Mouse (Mus musculus): ENCODE results near the gene Olfr988.
"Not testable (repeated sequence)": the region's sequence is repeated elsewhere in the genome, so short reads cannot be mapped to it uniquely, and the experiment has no call there.

The Olfr988 gene

GRCm38 (mm10) chr2:85363127-85363526, at the start of gene Olfr988:
TSS of gene Olfr988 (minus strand) at chr2:85363227.
- DNase-seq = not testable (repeated sequence)

GRCm38 (mm10) chr2:85409369-85409768, 46.3 kb upstream of the Olfr988 start, which contains the start of gene Olfr992:
TSS of gene Olfr992 (minus strand) at chr2:85409469.
- no peak for DNase-seq

GRCm38 (mm10) chr2:85339972-85340371, 23.1 kb downstream of the Olfr988 start:
- no peak for DNase-seq

- DNase-seq = not testable (repeated sequence)
Observed at GRCm38 (mm10) chr2:85339215-85339614, 23.8 kb downstream of the Olfr988 start, which contains the start of gene Olfr987. TSS of gene Olfr987 (minus strand) at chr2:85339315.

GRCm38 (mm10) chr2:85319106-85319505, 43.9 kb downstream of the Olfr988 start:
- DNase-seq = no peak

Data from right cerebral cortex, adult 18-20 months (tissue).